Mouse (Mus musculus) heart, adult 2 months (tissue): ENCODE results near the gene 1500015O10Rik.

Source experiments
- CTCF ChIP-seq: fragments of 200-600 bp; IDR thresholded peaks from 2 replicates; pipeline ENCODE4 v1.8.1; 2022; ENCODE audit warnings: antibody characterized with exemption, mild to moderate bottlenecking, moderate library complexity
- EP300 ChIP-seq: fragments of 200-500 bp; IDR thresholded peaks from 2 replicates; pipeline ENCODE4 v1.6.1; 2011; ENCODE audit warnings: low read depth, low read length, control low read depth; ENCODE audit not compliant: insufficient read depth
- POLR2A ChIP-seq: fragments of 200-500 bp; IDR thresholded peaks from 2 replicates; pipeline ENCODE4 v1.6.1; 2011; ENCODE audit warnings: mild to moderate bottlenecking, low read depth, low read length, control low read depth; ENCODE audit not compliant: insufficient read depth

DNA sequence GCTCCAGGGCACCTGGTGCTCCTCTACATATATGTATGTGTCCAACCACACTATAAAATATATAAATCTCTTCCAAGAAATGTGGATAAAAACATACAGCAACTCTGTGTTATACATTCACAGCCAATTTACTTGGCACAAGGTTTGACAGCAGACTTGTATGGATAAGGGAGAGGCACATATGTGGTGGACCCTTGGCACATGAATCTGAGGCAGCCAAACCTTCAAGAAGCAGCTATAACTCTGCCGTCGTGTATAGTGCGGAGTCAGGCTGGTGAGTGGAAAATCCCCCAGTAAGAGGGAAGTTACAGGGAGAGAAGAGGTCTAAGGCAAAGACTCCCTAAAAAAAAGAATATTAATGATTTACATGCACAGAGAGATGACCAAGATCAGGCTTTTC is 42.3 kb downstream of the 1500015O10Rik start:
- TF ChIP-seq POLR2A = no peak
- TF ChIP-seq CTCF = no peak
- no peak for TF ChIP-seq EP300
